Mouse (Mus musculus) G1E (cell line): ENCODE measurements at regions not wholly inside any gene's neighbourhood (a gene's known extent, or its start where the extent isn't known, plus 50 kb on each side); places are given as distances from the start of the nearest gene placed in this dataset.

Experiments used
- ATAC-seq: 2 replicates; pipeline ENCODE4 v1.8.0; 2016; ENCODE audit warnings: mild to moderate bottlenecking; ENCODE audit not compliant: insufficient number of reproducible peaks, poor library complexity, low FRiP score, severe bottlenecking; ENCODE audit errors: extremely low read depth
- DNase-seq: peaks from one replicate; pipeline ENCODE4 v3.0.0; 2012; ENCODE audit warnings: low spot score
- H3K27me3 ChIP-seq: 2 replicates; pipeline ENCODE4 v1.6.1; 2012; ENCODE audit warnings: mild to moderate bottlenecking, low read length, inconsistent platforms; ENCODE audit not compliant: insufficient read depth
- H3K36me3 ChIP-seq: replicated peaks from 2 replicates; pipeline ENCODE3; 2012; ENCODE audit warnings: mild to moderate bottlenecking, inconsistent platforms
- H3K4me1 ChIP-seq: 2 replicates; pipeline ENCODE4 v1.6.1; 2012; ENCODE audit warnings: low read depth, low read length, inconsistent platforms, mixed read lengths; ENCODE audit not compliant: insufficient read depth
- H3K4me3 ChIP-seq: 2 replicates; pipeline ENCODE4 v1.5.1; 2012; ENCODE audit warnings: low read depth, mild to moderate bottlenecking, inconsistent platforms, low read length, moderate library complexity, mixed read lengths
- H3K9me3 ChIP-seq: replicated peaks from 2 replicates; pipeline ENCODE4 v1.6.1; 2012; ENCODE audit warnings: inconsistent platforms
- CTCF ChIP-seq: IDR thresholded peaks from 2 replicates; pipeline ENCODE4 v1.5.1; 2012; ENCODE audit warnings: low read depth, low read length, inconsistent platforms, mixed read lengths

DNA sequence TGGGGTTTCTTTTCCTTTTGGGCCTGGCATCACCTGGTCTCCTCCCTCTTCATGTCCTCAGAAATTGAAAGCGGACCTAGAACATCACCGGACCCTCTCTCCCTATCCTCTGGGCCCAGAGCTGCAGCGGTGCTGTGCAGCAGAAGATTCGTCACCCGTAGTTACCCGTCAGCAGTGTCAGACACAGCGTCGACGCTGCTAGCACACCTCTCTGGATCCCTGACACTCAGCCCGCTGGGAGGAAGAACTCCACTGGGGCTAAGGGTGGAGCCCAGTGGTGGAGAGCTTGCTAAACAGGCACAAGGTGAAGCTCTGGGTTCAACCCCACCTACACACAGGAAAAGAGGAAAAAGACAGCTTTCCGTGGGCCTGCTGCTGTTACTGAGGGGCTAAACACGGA is 51.8 kb upstream of the Xpo1 start:
- Histone ChIP-seq H3K9me3 (no peaks in the 10 kb centered on the region), H3K27me3 (peaks cover 12% of the 10 kb centered on the region), H3K4me1 (no peaks in the 10 kb centered on the region), H3K4me3 (no peak overlapping the region), H3K36me3 (no peaks in the 10 kb centered on the region)
- DNase-seq (no peak), ATAC-seq (no peak)
- TF ChIP-seq CTCF, result no peak
